Mouse (Mus musculus) thymus, adult 2 months (tissue): ENCODE data around the gene Clec11a. TPM values are rescaled to one million over a fixed set of nuclear protein-coding genes. Genes with fewer than 3 reads are reported as not detected.

Experiments
- DNase-seq: peaks from one replicate; pipeline ENCODE4 v3.0.0; 2021
- H3K27ac ChIP-seq: fragments of 200-500 bp; 2 replicates; pipeline ENCODE4 v1.5.1; 2012; ENCODE audit warnings: low read length, control low read depth; ENCODE audit not compliant: control insufficient read depth, insufficient read depth
- H3K27me3 ChIP-seq: fragments of 200-500 bp; 2 replicates; pipeline ENCODE4 v1.6.1; 2012; ENCODE audit warnings: mild to moderate bottlenecking, low read length, moderate library complexity, mixed read lengths; ENCODE audit not compliant: control insufficient read depth, insufficient read depth
- H3K36me3 ChIP-seq: fragments of 200-500 bp; 2 replicates; pipeline ENCODE4 v1.6.1; 2012; ENCODE audit warnings: mild to moderate bottlenecking, low read length, moderate library complexity; ENCODE audit not compliant: control insufficient read depth, insufficient read depth
- H3K4me1 ChIP-seq: fragments of 200-500 bp; replicated peaks from 2 replicates; pipeline ENCODE4 v1.6.1; 2012; ENCODE audit warnings: low read length; ENCODE audit not compliant: control insufficient read depth, insufficient read depth
- H3K4me3 ChIP-seq: fragments of 200-500 bp; 2 replicates; pipeline ENCODE4 v1.5.1; 2012; ENCODE audit warnings: mild to moderate bottlenecking, low read length, control low read depth, moderate library complexity; ENCODE audit not compliant: control insufficient read depth, insufficient read depth
- CTCF ChIP-seq: fragments of 200-500 bp; IDR thresholded peaks from 2 replicates; pipeline ENCODE4 v1.5.1; 2012; ENCODE audit warnings: mild to moderate bottlenecking, control low read depth, low read length, moderate library complexity, borderline replicate concordance; ENCODE audit not compliant: control insufficient read depth, poor library complexity, insufficient read depth; ENCODE audit errors: extremely low read depth
- POLR2A ChIP-seq: fragments of 200-500 bp; IDR thresholded peaks from 2 replicates; pipeline ENCODE4 v1.6.1; 2012; ENCODE audit warnings: mild to moderate bottlenecking, low read length, control low read depth, moderate library complexity; ENCODE audit not compliant: control insufficient read depth, poor library complexity, insufficient read depth; ENCODE audit errors: extremely low read depth
- WGBS: fragments of 180-500 bp; shearing (Covaris S2); methylation state at CpG from one replicate; pipeline ENCODE4 v1.1.7; 2018; 5-methylcytosine and 5-hydroxymethylcytosine counted together
- polyA plus RNA-seq: library from polyadenylated mRNA; depleted of rRNA; stranded (reverse); fragments of >200 nt; gene quantifications from 2 replicates; pipeline ENCODE4 v1.2.3, GENCODE M21; 2012

Clec11a gene
- polyA plus RNA-seq, 1 experiment: 3.1 TPM

DNA sequence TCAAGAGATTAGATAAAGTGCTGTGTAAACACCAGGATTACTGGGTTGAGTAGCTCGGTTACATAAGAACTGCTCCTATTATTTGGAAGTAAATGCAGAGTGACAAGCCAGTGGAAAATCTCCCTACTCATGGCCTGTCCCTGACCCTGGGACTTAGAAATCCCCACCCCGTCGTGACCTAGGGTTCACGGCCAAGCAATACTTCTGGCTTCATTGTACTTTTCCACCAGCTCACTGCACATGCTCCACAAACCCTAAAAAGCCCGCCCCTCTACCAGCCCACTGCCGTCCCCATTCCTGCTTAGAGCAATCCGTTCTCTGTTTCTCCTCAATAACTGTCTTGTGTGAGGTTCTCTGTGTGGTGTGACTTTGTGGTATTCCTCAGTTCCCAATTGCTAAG, 18.9 kb downstream of the Clec11a start:
- no peaks in the 10 kb centered on the region for H3K27me3 ChIP-seq
- no peak for DNase-seq
- no peak overlapping the region for H3K27ac ChIP-seq
- H3K4me3 ChIP-seq: no peak overlapping the region
- H3K4me1 ChIP-seq: no peaks in the 10 kb centered on the region
- 86% methylated on average over 7 of the region's 7 CpGs for WGBS
- no peaks in the 10 kb centered on the region for H3K36me3 ChIP-seq
- no peak for TF ChIP-seq POLR2A
- no peak for TF ChIP-seq CTCF

DNA sequence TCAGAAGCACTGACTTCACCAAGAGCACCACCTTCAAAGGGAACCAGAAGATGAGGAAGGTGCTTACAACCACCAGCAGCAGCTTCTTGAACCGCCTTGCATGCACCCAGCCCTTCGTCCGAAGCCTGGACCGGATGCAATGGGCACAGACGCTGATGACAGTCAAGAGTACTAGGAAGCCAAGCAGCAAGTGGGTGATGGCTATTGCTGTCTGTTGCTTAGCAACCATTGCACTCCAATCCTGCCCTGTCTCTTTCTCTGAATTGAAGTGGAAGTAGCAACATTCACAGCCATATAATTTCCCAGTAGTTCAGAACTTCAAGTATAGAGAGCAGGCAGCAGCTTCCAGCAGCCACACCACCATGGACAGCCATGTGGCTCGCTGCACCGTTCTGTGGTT, 25.1 kb downstream of the Clec11a start:
- WGBS: 90% methylated on average over 7 of the region's 7 CpGs
- Histone ChIP-seq H3K4me1 (no peaks in the 10 kb centered on the region), H3K4me3 (no peak overlapping the region), H3K36me3 (no peaks in the 10 kb centered on the region), H3K27ac (no peak overlapping the region), H3K27me3 (no peaks in the 10 kb centered on the region)
- TF ChIP-seq POLR2A: no peak
- no peak for TF ChIP-seq CTCF
- no peak for DNase-seq

DNA sequence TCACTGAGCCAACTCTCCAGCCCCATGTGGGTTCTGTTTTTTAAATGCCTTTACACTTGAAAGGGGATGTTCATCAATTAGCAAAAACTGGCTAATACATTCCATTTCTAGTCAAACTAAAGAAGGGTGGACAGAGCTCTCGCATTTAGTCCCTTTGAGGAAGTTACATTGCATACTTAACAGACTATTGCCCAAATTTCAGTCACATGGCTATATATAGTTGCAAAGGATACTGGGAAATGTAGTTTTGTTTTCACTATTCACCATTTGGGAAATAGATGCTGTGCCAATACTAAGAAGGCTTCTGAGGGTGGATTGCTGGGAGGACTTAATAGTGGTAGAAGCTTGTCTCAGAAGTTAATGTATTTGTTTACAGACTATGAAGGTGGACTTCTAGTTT, 25.7 kb downstream of the Clec11a start:
- Histone ChIP-seq H3K27me3 (no peaks in the 10 kb centered on the region), H3K36me3 (no peaks in the 10 kb centered on the region), H3K4me1 (no peaks in the 10 kb centered on the region), H3K4me3 (no peak overlapping the region), H3K27ac (no peak overlapping the region)
- no peak for TF ChIP-seq POLR2A
- no peak for TF ChIP-seq CTCF
- no peak for DNase-seq
- 22% methylated on average over 1 of the region's 1 CpGs for WGBS

DNA sequence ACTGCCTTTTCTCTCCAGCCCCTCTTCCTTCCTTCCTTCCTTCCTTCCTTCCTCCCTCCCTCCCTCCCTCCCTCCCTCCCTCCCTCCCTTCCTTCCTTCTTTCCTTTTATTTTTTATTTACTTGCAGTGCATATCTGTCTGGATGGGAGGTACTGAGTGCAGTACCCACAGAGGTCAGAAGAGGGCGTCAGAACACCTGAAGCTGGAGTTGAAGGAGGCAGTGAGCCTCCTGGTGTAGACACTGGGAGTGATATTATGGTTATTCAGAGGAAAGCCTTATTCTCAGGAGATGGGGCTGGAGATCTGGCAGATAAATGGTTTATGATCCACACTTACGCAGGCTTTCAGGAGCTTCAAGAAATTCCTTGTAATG, 29.5 kb downstream of the Clec11a start:
- no peaks in the 10 kb centered on the region for H3K4me1 ChIP-seq
- H3K36me3 ChIP-seq: no peaks in the 10 kb centered on the region
- DNase-seq: peak; percentile 25
- no peaks in the 10 kb centered on the region for H3K27me3 ChIP-seq
- no peak overlapping the region for H3K4me3 ChIP-seq
- no peak overlapping the region for H3K27ac ChIP-seq
- WGBS: 52% methylated on average over 2 of the region's 2 CpGs
- TF ChIP-seq POLR2A (no peak), CTCF (no peak)

DNA sequence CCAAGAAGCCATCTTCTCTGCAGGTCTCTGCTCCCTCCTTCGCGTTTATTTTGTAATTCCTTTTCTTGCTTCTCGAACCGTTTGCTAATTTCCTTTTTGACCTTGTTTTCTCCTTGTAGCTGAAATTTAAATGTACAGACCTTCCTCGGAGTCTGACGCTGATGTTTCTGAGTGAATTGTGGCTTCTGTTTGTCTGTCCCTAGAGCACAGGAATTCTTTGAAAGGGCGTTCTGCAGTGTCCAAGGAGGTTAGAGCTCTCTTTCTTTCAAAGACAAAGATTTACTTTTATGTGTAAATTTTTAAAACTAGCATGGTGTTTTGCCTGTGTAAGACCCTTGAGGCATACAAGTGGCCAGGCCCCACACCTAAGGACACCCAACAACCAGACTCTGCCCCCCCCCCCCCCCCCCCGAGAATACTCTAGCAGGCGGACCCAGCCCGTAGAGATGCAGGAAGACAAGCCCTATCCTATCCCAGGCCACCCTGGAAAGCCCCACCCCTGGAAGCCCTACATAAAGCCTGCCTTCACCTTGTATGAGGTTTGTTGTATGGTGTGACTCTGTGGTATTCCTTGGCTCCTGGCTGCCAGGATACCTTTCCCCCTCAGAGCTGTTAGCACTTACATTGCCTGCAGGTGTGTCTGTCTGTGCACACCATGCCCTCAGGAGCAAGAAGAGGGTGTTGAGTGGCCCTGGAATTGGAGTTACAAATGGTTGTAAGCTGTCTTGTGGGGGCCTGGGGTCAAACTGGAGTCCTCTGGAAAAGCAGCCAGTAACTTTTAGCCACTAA, 30.0 kb downstream of the Clec11a start:
- Histone ChIP-seq H3K4me1 (no peaks in the 10 kb centered on the region), H3K27me3 (no peaks in the 10 kb centered on the region), H3K4me3 (no peak overlapping the region), H3K27ac (no peak overlapping the region), H3K36me3 (no peaks in the 10 kb centered on the region)
- WGBS: 86% methylated on average over 10 of the region's 10 CpGs
- TF ChIP-seq POLR2A: no peak
- no peak for TF ChIP-seq CTCF
- no peak for DNase-seq

DNA sequence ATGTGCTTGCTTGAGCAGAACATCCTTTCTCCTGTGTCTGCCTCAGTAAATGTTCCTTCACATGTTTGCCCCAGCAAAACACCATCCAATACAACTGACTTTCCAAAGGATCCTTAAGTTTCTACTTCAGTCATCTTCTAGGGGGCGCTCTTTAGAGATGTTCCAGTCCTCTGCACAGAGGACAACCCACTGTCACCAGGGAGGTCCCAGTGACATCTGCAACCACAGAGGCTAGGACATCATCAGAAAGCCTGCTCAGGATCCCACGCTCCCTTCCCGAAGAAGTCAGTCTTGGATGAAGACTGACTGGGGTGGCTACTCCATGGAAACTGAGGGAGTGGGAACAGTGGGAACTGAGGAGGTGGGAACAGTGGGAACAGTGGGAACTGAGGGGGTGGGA, 31.2 kb downstream of the Clec11a start:
- TF ChIP-seq CTCF (no peak), POLR2A (no peak)
- Histone ChIP-seq H3K27ac (no peak overlapping the region), H3K4me1 (no peaks in the 10 kb centered on the region), H3K36me3 (no peaks in the 10 kb centered on the region), H3K27me3 (no peaks in the 10 kb centered on the region), H3K4me3 (no peak overlapping the region)
- no peak for DNase-seq
- 80% methylated on average over 3 of the region's 3 CpGs for WGBS
